ENCODE assay signal across 8 mouse cellular contexts in genomic region chr5:142960775-142961271, GRCm38 (mm10). TPM values are rescaled to one million over a fixed set of nuclear protein-coding genes. Genes with fewer than 3 reads are reported as not detected.
DNase-seq lines count a peak whose midpoint lies in the region; ATAC-seq and TF ChIP-seq lines count a peak whose summit lies in the region.

No protein-coding gene starts in this region.

- peaks cover 15% of the 10 kb centered on the region for H3K36me3 ChIP-seq in E14TG2a.4 (ENCODE audit: insufficient read depth, low read length)
- H3K36me3 ChIP-seq in embryonic facial prominence, embryonic 13.5 days = peaks cover 8% of the 10 kb centered on the region
- H3K36me3 ChIP-seq in hindbrain, embryonic 13.5 days = peaks cover under 1% of the 10 kb centered on the region; the same call in 1 of the 2 replicates
- no peaks in the 10 kb centered on the region for H3K36me3 ChIP-seq in liver, postnatal 0 days (replicated peaks; ENCODE audit: insufficient read depth, low read length)

- H3K9me3 ChIP-seq in E14TG2a.4 (ENCODE audit: low read length) = no peaks in the 10 kb centered on the region
- no peaks in the 10 kb centered on the region for H3K9me3 ChIP-seq in embryonic facial prominence, embryonic 13.5 days
- H3K9me3 ChIP-seq in hindbrain, embryonic 13.5 days = no peaks in the 10 kb centered on the region
- no peaks in the 10 kb centered on the region for H3K9me3 ChIP-seq in liver, postnatal 0 days (ENCODE audit: low read length)

- H3K27me3 ChIP-seq in E14TG2a.4 (ENCODE audit: insufficient read depth, low read length) = peaks cover 12% of the 10 kb centered on the region
- no peaks in the 10 kb centered on the region for H3K27me3 ChIP-seq in embryonic facial prominence, embryonic 13.5 days
- H3K27me3 ChIP-seq in hindbrain, embryonic 13.5 days = no peaks in the 10 kb centered on the region
- H3K27me3 ChIP-seq in liver, postnatal 0 days (ENCODE audit: insufficient read depth, low read length) = peaks cover 38% of the 10 kb centered on the region

- no peak for TF ChIP-seq CTCF in E14TG2a.4 (conservative IDR thresholded peaks at IDR 0.05; ENCODE audit: low read length)
- TF ChIP-seq CTCF in liver, postnatal 0 days (IDR thresholded peaks at IDR 0.05; ENCODE audit: low read depth) = no peak

- peak overlapping the region; percentile 92 for H3K4me3 ChIP-seq in E14TG2a.4 (replicated peaks; ENCODE audit: low read length)
- peak overlapping the region; percentile 97 for H3K4me3 ChIP-seq in embryonic facial prominence, embryonic 13.5 days
- peak overlapping the region; percentile 100 for H3K4me3 ChIP-seq in hindbrain, embryonic 13.5 days
- peak overlapping the region; percentile 51 for H3K4me3 ChIP-seq in liver, postnatal 0 days (ENCODE audit: low read depth, low read length)

- peak overlapping the region; percentile 95 for H3K4me2 ChIP-seq in embryonic facial prominence, embryonic 13.5 days
- peak overlapping the region; percentile 100 for H3K4me2 ChIP-seq in hindbrain, embryonic 13.5 days
- H3K4me2 ChIP-seq in liver, postnatal 0 days (ENCODE audit: low read depth, low read length) = peak overlapping the region; percentile 70

- intact Hi-C loops in heart, postnatal 25 days (cut with DNase I) = loop anchor here (5.0 kb wide), 1 partner anchor 36 kb away; no protein-coding TSS in a partner anchor

- WGBS in embryonic facial prominence, embryonic 13.5 days = under 1% methylated on average over 59 of the region's 59 CpGs
- WGBS in hindbrain, embryonic 13.5 days = under 1% methylated on average over 59 of the region's 59 CpGs
- under 1% methylated on average over 57 of the region's 59 CpGs for WGBS in liver, postnatal 0 days (ENCODE audit: insufficient replicate concordance)

- peak; percentile 12 to 49 for DNase-seq in heart, adult 18-20 months
- DNase-seq in heart, postnatal 25 days (ENCODE audit: low spot score) = no peak
- no peak for DNase-seq in liver, postnatal 0 days
- peak; percentile 60 for DNase-seq in right cerebral cortex, postnatal 25 days

- ATAC-seq in embryonic facial prominence, embryonic 13.5 days (ENCODE audit: insufficient number of reproducible peaks, insufficient read depth, low FRiP score, low TSS enrichment, low read depth) = no peak
- ATAC-seq in hindbrain, embryonic 13.5 days (ENCODE audit: low FRiP score) = peak; percentile 11; the same call in 1 of the 2 replicates
- no peak for ATAC-seq in liver, postnatal 0 days
- no peak for ATAC-seq in inflammation-experienced regulatory T-cells, adult 6 months

- peak overlapping the region; percentile 100 for H3K9ac ChIP-seq in embryonic facial prominence, embryonic 13.5 days
- peak overlapping the region; percentile 100 for H3K9ac ChIP-seq in hindbrain, embryonic 13.5 days
- H3K9ac ChIP-seq in liver, postnatal 0 days (replicated peaks) = peak overlapping the region; percentile 23

- TF ChIP-seq EP300 in liver, postnatal 0 days (IDR thresholded peaks at IDR 0.05; ENCODE audit: low read depth) = no peak

- peak overlapping the region; percentile 94 for H3K27ac ChIP-seq in embryonic facial prominence, embryonic 13.5 days
- H3K27ac ChIP-seq in hindbrain, embryonic 13.5 days = peak overlapping the region; percentile 98
- no peak overlapping the region for H3K27ac ChIP-seq in liver, postnatal 0 days (ENCODE audit: low read depth)

- peaks cover 76% of the 10 kb centered on the region for H3K4me1 ChIP-seq in E14TG2a.4 (replicated peaks; ENCODE audit: low read depth, low read length)
- peaks cover 32% of the 10 kb centered on the region for H3K4me1 ChIP-seq in embryonic facial prominence, embryonic 13.5 days
- peaks cover 38% of the 10 kb centered on the region for H3K4me1 ChIP-seq in hindbrain, embryonic 13.5 days (replicated peaks)
- H3K4me1 ChIP-seq in liver, postnatal 0 days (ENCODE audit: insufficient read depth) = peaks cover 23% of the 10 kb centered on the region

RNA-seq across cellular contexts. Expression of gene Fscn1, which starts 0.7 kb away (rescaled TPM):
- total RNA-seq in heart, adult 18-20 months (2021) = 10 to 100 TPM; 18.2 to 21.6 TPM
- total RNA-seq in heart, postnatal 25 days (2021) = 10 to 100 TPM; 36.6 to 42.8 TPM
- polyA plus RNA-seq in embryonic facial prominence, embryonic 13.5 days (2015; fragmentation: Nextera tagmentation; extraction: Ambion mirVana) = 392 and 441 TPM in 2 replicates
- 484 and 516 TPM in 2 replicates for polyA plus RNA-seq in hindbrain, embryonic 13.5 days (2015; fragmentation: Nextera tagmentation; extraction: Ambion mirVana)
- polyA plus RNA-seq in liver, postnatal 0 days (2015; fragmentation: Nextera tagmentation; extraction: Ambion mirVana) = 6.9 and 7.3 TPM in 2 replicates
- polyA plus RNA-seq in inflammation-experienced regulatory T-cells, adult 6 months (2017; shearing (Covaris generic)) = 1 to 10 TPM in 1 of 3 experiments, not detected in 2; 1.2 TPM

RNA-seq across cellular contexts. Expression of gene Actb, which starts 54.3 kb away (rescaled TPM):
- total RNA-seq in heart, adult 18-20 months (2021) = 1,000 to 10,000 TPM in 1 of 2 experiments, 100 to 1,000 TPM in 1; 875 to 1,008 TPM
- 100 to 1,000 TPM; 898 to 947 TPM for total RNA-seq in heart, postnatal 25 days (2021)
- 14,475 and 16,597 TPM in 2 replicates for polyA plus RNA-seq in embryonic facial prominence, embryonic 13.5 days (2015; fragmentation: Nextera tagmentation; extraction: Ambion mirVana)
- 17,657 and 17,716 TPM in 2 replicates for polyA plus RNA-seq in hindbrain, embryonic 13.5 days (2015; fragmentation: Nextera tagmentation; extraction: Ambion mirVana)
- polyA plus RNA-seq in liver, postnatal 0 days (2015; fragmentation: Nextera tagmentation; extraction: Ambion mirVana) = 6,710 and 7,738 TPM in 2 replicates
- polyA plus RNA-seq in inflammation-experienced regulatory T-cells, adult 6 months (2017; shearing (Covaris generic)) = over 10,000 TPM; 20,020 to 68,742 (median 52,499) TPM

Comparison
In these comparisons a context has a peak if more than half of its experiments do, and no peak if none do; other contexts are left out.
1. DNase-seq: peak in heart, adult 18-20 months (2 of 2) and right cerebral cortex, postnatal 25 days (single experiment); none in heart, postnatal 25 days (single experiment) and liver, postnatal 0 days (single experiment).
2. H3K9ac ChIP-seq: peak in every context shown above with its lines; median percentile 100 in embryonic facial prominence, embryonic 13.5 days; 100 in hindbrain, embryonic 13.5 days; 23 in liver, postnatal 0 days.
3. RNA of gene Fscn1, which starts 0.7 kb away (polyA plus RNA-seq): 484 to 516 TPM in hindbrain, embryonic 13.5 days and 392 to 441 TPM in embryonic facial prominence, embryonic 13.5 days; 6.9 to 7.3 TPM in liver, postnatal 0 days and 1.2 TPM in inflammation-experienced regulatory T-cells, adult 6 months; every median in the first group is over 10 times any median in the second.
4. Peak in every context shown above with its lines, with median percentiles within 50 percentile points of each other: H3K4me3 ChIP-seq and H3K4me2 ChIP-seq.